Mouse (Mus musculus) urinary bladder, adult 2 months (tissue): ENCODE results near the gene Zbtb8b. TPM values are rescaled to one million over a fixed set of nuclear protein-coding genes. Genes with fewer than 3 reads are reported as not detected.
"Not testable (repeated sequence)": the region's sequence is repeated elsewhere in the genome, so short reads cannot be mapped to it uniquely, and the experiment has no call there.

ENCODE experiments used
- DNase-seq: peaks from one replicate; pipeline ENCODE4 v3.0.0; 2022; ENCODE audit warnings: low spot score
- polyA plus RNA-seq: library from polyadenylated mRNA; depleted of rRNA; stranded (reverse); fragments of >200 nt; gene quantifications from 2 replicates; pipeline ENCODE4 v1.2.3, GENCODE M21; 2012; rRNA removed

Zbtb8b gene
- polyA plus RNA-seq = 1.8 and 3.0 TPM in 2 replicates

DNA sequence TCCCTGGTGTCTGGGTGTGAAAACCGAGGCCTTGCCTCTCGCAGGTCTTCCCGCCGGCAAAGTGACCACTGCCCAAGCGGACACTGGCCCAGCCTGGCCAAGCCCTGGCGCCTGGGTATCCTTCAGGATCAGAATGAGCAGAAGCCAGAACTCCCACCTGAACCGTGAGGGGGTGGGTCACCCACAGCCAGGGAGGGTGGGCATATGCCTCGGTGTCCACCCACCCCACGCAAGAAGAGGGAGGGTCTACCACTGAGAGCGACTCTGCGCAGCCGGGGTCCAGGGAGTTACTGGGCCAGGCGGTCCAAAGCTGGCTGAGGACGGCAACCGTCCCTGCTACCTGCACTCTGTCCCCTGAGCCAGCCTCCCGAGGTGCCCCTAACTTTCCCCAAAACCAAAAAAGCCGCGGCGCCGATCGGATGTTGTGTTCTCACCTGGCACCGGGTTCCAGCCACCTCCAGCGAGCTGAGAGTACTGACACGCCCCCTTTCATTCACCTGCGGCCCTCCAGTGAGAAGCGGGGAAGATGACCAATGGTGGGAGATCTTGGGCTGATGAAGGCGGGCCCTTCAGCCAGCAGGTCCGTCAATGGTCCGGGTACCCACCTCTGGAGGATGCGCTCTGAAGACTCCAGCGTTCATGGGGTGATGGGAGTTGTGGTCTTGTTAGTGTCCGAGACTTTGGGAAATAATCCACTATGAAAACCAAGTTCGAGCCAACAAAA, at the start of gene Zbtb8b:
Gene Zbtb8b, minus strand, starts transcription at position 514 of the 724 bp plus-strand sequence.
- peak; percentile 36 for DNase-seq

DNA sequence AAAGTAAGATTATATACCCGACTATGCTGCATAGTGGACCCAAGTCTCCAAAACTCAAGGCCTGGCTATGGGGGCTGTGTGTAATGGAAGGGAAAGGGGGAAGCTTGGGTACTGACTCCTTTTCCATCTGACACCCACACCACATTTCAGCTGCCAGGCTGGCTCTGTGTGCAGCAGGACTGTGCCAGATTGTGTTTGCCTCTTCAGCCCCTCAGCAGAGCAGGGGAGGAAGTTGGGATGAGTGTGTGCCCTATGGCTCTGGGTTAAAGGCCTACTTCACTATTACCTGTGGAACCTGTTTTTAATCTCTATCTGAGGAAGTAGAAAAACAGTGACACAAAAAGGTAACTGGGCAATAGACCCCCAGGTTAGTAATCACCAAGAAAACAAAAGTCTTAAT, 40.4 kb upstream of the Zbtb8b start:
- no peak for DNase-seq

GRCm38 (mm10) chr4:129479863-129480262, 39.2 kb upstream of the Zbtb8b start:
- DNase-seq = no peak

DNA sequence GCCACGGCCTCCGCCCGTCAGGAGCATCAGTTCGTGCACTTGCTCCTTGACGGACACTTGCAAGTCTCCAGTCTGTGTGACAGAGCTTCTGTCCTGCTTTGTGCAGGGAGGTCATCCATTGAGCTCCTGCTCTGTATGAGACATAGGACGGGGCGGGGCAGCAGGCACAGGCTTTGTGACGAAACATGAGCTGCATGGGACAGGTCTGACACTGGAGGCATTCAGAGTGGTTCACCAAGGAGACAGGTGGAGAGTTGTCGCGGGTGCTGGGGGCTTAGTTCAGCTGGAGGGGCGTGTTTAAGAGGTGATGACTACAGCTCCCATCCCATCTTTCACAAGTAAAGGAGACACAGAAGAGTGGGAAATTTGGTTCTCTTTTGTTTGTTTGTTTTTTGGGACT, 35.4 kb upstream of the Zbtb8b start:
- DNase-seq = no peak

DNA sequence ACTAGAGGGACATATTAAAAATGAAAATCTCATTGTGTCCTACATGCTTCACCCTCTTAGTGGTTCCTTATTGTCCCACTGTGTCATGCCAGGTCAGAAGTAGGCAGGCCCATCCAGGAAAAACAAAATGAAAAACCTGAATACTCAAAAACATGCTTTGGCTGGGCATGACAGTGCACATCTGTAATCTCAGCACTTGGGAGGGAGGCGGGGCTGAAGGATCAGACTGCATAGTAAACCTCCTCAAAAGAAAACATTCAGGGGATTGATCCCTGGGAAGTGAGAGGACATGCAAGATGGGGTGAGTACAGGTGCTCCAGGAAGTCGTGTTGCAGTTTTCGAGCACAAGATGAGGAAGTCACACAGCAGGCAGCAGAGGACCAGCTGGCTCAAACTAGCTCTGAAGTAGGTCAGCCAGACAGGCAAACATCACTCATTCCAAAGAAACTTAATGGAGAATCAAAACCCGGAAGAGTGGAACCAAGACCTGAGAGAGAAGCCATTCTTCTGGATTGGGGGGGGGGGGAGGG, 23.7 kb upstream of the Zbtb8b start:
- DNase-seq = no peak

DNA sequence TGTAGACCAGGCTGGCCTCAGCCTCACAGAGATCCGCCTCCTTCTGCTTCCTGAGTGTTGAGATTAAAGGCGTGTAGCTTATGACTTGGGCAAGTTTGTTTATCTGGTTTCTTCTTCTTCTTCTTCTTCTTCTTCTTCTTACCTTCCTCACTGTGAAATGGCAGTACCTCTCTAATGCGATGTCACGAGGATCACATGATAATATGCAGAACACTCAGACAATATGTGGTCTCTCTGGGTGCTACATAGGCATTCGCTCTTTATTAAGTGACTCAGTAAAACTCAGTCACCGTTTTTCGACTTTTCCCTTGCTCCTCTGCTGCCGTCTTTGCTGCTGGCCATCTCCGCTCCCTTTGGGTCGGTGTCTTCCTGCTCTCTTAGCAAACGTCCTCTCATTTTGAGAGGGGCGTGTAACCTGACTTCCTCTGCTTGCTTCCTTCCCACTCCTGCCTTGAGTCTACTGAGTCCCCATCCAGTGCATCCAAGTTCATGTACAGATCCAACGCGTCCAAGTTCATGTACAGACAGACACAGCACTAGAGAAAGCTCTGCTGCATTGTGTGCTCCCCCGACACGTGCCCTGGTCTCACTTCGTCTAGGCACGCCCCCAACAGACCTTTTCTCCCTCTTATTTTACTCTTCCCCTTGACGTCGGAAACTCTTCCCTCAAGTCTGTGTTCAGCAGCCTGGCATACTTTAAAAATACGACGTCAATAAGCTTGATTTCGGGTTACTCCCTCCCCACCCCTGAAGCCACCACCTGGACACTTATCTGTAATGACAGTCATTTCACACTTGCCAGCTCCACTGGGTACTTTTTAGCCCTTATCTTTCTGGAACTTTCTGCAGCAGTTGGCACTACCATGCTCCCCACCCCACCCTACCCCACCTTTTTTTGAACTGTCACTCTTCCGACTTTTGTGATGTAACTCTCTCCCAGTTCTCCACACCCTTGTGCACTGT, 22.7 kb upstream of the Zbtb8b start:
- DNase-seq = no peak

GRCm38 (mm10) chr4:129462118-129462517, 21.5 kb upstream of the Zbtb8b start:
- no peak for DNase-seq

- DNase-seq = peak; percentile 93
Measured at GRCm38 (mm10) chr4:129461183-129461960, 20.7 kb upstream of the Zbtb8b start, which contains the start of gene Bsdc1. Bsdc1 (plus strand) TSS chr4:129461581.

DNA sequence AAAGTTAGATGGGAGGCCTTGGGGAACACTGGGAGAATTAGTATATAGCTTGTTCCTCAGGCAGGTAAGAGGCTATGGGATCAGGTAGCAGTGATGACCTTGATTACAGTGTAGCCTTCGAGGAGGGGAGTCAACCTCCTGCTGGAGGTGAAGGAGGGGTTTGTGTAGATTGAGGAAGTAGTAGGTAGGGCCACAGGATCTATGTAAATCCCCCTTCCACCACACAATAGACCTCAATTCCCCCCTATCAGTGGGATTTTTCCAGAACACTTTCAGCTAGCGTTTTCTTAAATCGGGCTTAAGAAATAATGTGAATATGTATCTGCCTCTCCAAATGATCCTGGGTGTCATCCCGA, 20.2 kb upstream of the Zbtb8b start:
- DNase-seq = no peak

DNA sequence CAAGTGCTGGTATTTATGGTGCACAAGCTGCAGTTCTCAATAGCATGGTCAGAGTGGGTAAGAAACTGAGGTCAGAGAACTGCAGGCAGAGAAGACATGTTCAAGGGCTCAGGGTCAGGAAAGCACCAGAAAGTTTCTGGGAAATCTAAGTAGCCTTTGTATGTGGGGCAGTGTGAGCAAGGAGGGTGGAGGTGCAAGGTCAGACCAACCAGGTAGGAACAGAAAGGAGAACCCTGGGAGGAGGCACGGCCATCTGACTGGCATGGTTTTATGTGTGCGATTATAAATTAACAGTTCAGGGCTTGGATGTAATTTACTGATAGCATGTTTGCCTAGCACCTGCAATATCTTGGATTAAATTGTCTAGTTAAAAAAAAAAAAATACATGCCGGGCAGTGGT, 19.1 kb upstream of the Zbtb8b start:
- no peak for DNase-seq

- not testable (repeated sequence) for DNase-seq
Measured at GRCm38 (mm10) chr4:129457311-129457710, 16.7 kb upstream of the Zbtb8b start.

DNA sequence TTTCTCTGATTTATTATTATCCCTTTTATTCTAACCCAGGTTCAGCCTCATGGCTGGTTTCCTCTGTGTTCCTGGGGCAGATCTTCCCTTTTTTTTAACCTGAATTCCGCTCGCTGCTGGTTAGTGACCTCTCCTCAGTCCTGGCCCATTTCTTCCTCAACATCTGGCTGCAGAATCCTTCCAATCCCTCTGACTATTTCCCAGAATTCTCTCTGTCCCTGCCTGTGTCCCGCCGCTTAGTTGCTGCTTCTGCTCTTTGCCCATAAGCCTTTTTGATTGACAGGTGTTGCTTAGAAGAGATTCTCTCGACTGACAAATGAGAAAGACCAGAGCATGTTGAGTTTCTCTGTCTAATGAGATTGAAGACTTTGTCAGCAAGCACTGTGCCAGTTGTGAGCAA, 15.5 kb upstream of the Zbtb8b start:
- no peak for DNase-seq

DNA sequence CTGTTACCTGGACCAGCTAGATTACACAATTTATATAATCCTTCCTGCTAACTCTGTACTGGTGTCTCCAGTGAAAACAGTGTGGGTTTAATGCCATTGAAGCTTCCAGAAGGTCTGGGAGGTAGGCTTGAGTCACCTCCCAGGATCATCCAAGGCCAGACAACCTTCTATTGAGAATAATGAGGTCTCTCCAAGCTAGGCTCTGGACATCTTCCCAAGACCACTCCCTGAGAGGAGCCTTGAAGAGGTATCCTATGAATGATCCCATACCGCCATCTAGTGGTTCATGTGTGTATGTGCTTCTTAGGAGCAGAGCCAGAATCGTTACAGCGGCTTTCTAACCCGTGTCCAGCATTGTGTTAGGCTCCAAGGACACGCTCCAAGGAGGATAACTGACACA, 14.6 kb upstream of the Zbtb8b start:
- no peak for DNase-seq

DNA sequence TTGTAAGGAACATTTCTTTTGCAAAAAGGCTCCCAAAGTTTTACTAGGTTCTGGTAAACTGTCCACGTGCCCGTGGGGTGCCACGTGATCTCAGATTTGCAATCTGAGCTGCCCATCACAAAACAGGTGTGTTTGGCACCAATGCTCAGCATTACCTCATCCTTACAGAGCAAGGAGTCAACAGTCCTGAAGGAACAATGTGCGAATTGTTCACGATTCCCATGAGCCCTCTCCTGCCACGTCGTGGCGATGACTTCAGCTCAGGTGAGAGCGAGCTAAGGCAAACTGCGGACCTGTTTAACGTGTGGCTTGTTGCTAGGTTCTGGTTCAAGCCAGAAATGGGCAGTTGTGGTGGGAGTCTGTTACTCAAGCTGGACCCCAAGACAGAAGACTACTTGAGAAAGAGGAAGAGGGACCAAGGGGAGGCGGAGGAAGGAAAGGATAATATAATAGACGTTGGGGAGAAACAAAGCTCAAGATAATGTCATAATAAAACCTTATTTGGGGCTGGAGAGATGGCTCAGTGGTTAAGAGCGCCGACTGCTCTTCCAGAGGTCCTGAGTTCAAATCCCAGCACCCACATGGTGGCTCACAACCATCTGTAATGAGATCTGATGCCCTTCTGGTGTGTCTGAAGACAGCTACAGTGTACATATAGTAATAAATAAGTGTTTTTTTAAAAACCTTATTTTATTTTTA, 11.0 kb upstream of the Zbtb8b start:
- DNase-seq = no peak

GRCm38 (mm10) chr4:129450851-129451250, 10.2 kb upstream of the Zbtb8b start:
- no peak for DNase-seq

DNA sequence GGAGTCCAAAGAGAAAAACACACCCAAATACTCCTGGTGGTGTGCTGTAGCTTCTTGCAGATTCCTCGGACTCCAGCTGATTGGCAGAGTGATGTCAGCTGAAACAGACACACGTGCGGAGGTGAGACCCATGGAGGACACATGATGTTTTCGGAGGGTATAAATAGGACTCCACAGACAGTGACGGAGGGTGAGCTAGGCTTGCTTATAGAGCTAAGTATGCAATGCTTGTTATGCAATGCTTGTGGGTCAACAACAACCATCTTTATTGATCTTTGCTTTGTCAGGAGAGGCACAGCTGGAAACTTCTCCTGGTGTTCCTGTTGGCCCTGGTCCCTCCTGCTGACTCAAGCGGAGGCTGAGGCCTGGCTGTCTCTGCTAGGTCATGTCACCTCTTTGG, 8.1 kb upstream of the Zbtb8b start:
- no peak for DNase-seq

DNA sequence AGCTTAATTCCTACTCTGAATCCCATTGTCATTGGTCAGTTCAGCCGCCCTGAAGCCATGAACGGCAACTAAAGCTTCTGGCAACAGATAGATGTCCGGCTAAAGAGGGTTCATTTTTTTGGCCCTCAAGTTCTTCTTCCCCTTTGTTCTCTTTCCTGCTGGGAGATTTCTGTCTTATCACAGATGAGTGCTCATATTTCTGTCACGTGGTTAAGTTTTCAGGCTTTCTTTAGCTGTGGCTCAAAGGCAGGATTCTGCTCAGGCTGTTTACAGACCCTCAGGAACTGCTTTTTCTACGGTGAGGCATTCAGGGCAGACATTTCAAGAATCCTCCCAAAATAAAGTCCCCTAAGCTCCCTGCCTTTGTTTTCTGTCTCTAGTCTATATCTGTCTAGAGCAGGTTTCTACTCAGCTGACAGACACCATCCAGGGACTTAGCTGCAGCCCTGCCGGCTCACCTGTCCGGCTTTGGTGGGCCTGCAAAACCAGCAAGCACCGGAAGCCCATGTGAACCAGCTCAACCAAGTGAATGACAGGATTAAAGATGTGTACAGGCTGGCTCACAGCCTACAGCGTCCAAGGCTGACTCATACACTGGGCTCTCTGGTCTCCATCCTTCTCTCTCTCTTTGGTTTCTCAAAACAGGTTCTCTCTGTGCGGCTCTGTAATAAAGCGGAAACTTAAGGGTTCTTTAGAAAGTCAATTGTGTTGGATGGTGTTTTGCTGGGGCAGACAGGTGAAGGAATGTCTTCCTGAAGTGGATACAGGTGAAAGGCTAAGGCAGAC, 7.3 kb upstream of the Zbtb8b start:
- no peak for DNase-seq

- DNase-seq = no peak
Measured at GRCm38 (mm10) chr4:129447360-129447759, 6.7 kb upstream of the Zbtb8b start.

DNA sequence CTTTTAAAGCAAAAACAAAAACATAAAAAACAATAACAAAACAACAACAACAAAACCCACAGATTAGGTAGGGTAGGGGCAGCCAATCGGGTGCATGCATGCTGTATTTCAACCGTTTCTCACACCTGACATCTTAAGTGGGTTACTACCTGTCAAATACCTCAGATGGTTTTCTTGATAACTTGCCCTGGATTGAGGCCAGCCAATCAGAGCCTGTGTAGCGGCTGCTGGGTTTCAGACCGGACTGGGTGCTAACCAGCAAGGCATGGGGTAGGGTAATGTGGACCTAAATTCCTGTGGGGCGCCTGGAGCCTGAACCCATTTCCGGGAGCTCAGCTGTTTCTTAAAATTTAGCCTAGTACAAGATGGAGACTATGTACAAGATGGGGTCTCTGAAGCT, 492 bp upstream of the Zbtb8b start:
- no peak for DNase-seq

GRCm38 (mm10) chr4:129418321-129418720, 22.3 kb downstream of the Zbtb8b start:
- DNase-seq = no peak
